Mouse (Mus musculus) gastrocnemius, postnatal 14 days (tissue): ENCODE measurements around the gene Dmap1. TPM values are rescaled to one million over a fixed set of nuclear protein-coding genes. Genes with fewer than 3 reads are reported as not detected.

ENCODE experiments used
- DNase-seq: peaks from one replicate; pipeline ENCODE4 v3.0.0; 2021; ENCODE audit warnings: mixed read lengths
- intact Hi-C: fragments of 180-260 bp; cut with DNase I; formaldehyde crosslinking; loops from one replicate; pipeline ENCODE4 v1.15.1; 2025; ENCODE audit warnings: low total_unique reads
- total RNA-seq, 2 experiments: library from RNA; stranded (reverse); gene quantifications; 2 replicates each; pipeline ENCODE4 v1.2.3; 2021

Gene Dmap1
- total RNA-seq, 2 experiments from 2014 or later, result 17.9 to 18.1 TPM

- intact Hi-C loops, result no loop called here
These were observed 51.9 kb downstream of the Dmap1 start for GRCm38 (mm10) chr4:117630053-117630670.

GRCm38 (mm10) chr4:117628464-117628863 lies 53.6 kb downstream of the Dmap1 start:
- DNase-seq, result no peak
- intact Hi-C loops, result loop anchor here (10.0 kb wide), 1 partner anchor 46 kb away; no protein-coding TSS in a partner anchor

More at GRCm38 (mm10) chr4:117630053-117630670, 51.9 kb downstream of the Dmap1 start:
- DNase-seq, result no peak

Other genes starting within 250 kb of the Dmap1 start
- 10 to 100 TPM; 38.0 to 38.5 TPM for gene Rnf220, start 185.2 kb downstream of the Dmap1 start, total RNA-seq
- gene Eri3, start 131.9 kb downstream of the Dmap1 start, total RNA-seq, result 10 to 100 TPM; 68.6 to 70.8 TPM
- not detected for gene Gm12845, start 42.1 kb upstream of the Dmap1 start, total RNA-seq
- gene Klf17, start 83.4 kb upstream of the Dmap1 start, total RNA-seq, result not detected
- 1 to 10 TPM; 4.0 to 6.2 TPM for gene Slc6a9, start 152.2 kb upstream of the Dmap1 start, total RNA-seq
- gene Ccdc24, start 190.3 kb upstream of the Dmap1 start, total RNA-seq, result under 1 TPM; 0.39 to 0.47 TPM
- 1 to 10 TPM; 6.5 to 8.1 TPM for gene B4galt2, start 201.2 kb upstream of the Dmap1 start, total RNA-seq
- gene Atp6v0b, start 205.1 kb upstream of the Dmap1 start, total RNA-seq, result 10 to 100 TPM; 55.4 to 57.6 TPM
- 1 to 10 TPM; 2.6 to 2.7 TPM for gene Dph2, start 209.8 kb upstream of the Dmap1 start, total RNA-seq
- 100 to 1,000 TPM; 141 to 204 TPM for gene Ipo13, start 232.7 kb upstream of the Dmap1 start, total RNA-seq
- gene Artn, start 247.5 kb upstream of the Dmap1 start, total RNA-seq, result under 1 TPM; 0.31 TPM